Mouse (Mus musculus) ES-E14 (cell line): ENCODE data around the gene Rab26. TPM values are rescaled to one million over a fixed set of nuclear protein-coding genes. Genes with fewer than 3 reads are reported as not detected.

Source experiments
- DNase-seq: peaks from one replicate; pipeline ENCODE4 v3.0.0-alpha.2; 2013; ENCODE audit warnings: low read depth, low spot score
- H3K27ac ChIP-seq: 2 replicates; pipeline ENCODE4 v1.5.1; 2012; ENCODE audit warnings: low read depth, mild to moderate bottlenecking, low read length, moderate library complexity, mixed read lengths; ENCODE audit not compliant: poor library complexity, insufficient read depth, severe bottlenecking
- H3K36me3 ChIP-seq: 2 replicates; pipeline ENCODE4 v1.6.1; 2012; ENCODE audit warnings: mild to moderate bottlenecking, low read length, moderate library complexity, mixed read lengths; ENCODE audit not compliant: control insufficient read depth, poor library complexity, insufficient read depth, severe bottlenecking
- H3K4me1 ChIP-seq, 2 experiments: fragments of 150-350 bp in 1 of 2; sonication (generic) in 1 of 2; 2 replicates each; pipeline ENCODE4 v1.6.1; 2012; ENCODE audit warnings: low read length in 2 of 2, mild to moderate bottlenecking in 1 of 2, mixed read lengths in 1 of 2; ENCODE audit not compliant: control insufficient read depth in 2 of 2, insufficient read depth in 2 of 2, poor library complexity in 1 of 2
- H3K4me3 ChIP-seq, 2 experiments: fragments of 150-350 bp in 1 of 2; sonication (generic) in 1 of 2; 2 replicates each; pipeline ENCODE4 v1.5.1; 2012; ENCODE audit warnings: low read length in 2 of 2, low read depth in 1 of 2, mild to moderate bottlenecking in 1 of 2, mixed read lengths in 1 of 2; ENCODE audit not compliant: insufficient read depth in 1 of 2, poor library complexity in 1 of 2, severe bottlenecking in 1 of 2
- H3K9ac ChIP-seq: 2 replicates; pipeline ENCODE4 v1.6.1; 2012; ENCODE audit warnings: low read depth, mild to moderate bottlenecking, low read length, mixed read lengths; ENCODE audit not compliant: poor library complexity, insufficient read depth, severe bottlenecking
- H3K9me3 ChIP-seq: fragments of 150-350 bp; sonication (generic); 2 replicates; pipeline ENCODE4 v1.6.1; 2012; ENCODE audit warnings: low read depth, mild to moderate bottlenecking, low read length; ENCODE audit not compliant: control insufficient read depth, insufficient read depth
- CHD2 ChIP-seq: IDR thresholded peaks from 2 replicates; pipeline ENCODE4 v1.6.1; 2014; ENCODE audit warnings: mild to moderate bottlenecking, low read depth, low read length, inconsistent platforms
- HCFC1 ChIP-seq: IDR thresholded peaks from 2 replicates; pipeline ENCODE4 v1.6.1; 2012; ENCODE audit warnings: low read length, inconsistent platforms, borderline replicate concordance; ENCODE audit not compliant: insufficient read depth
- MAFK ChIP-seq: IDR thresholded peaks from 2 replicates; pipeline ENCODE4 v1.6.1; 2014; ENCODE audit warnings: mild to moderate bottlenecking, low read depth, low read length, inconsistent platforms; ENCODE audit not compliant: insufficient read depth
- ZC3H11A ChIP-seq: IDR thresholded peaks from 2 replicates; pipeline ENCODE4 v1.6.1; 2012; ENCODE audit warnings: low read depth, mild to moderate bottlenecking, inconsistent platforms, low read length, borderline replicate concordance
- ZNF384 ChIP-seq: IDR thresholded peaks from 2 replicates; pipeline ENCODE4 v1.6.1; 2012; ENCODE audit warnings: low read depth, low read length, inconsistent platforms
- in situ Hi-C, 2 experiments: fragments of 600-800 bp; cut with MboI; formaldehyde crosslinking; loops; one replicate each; pipeline ENCODE4 v1.15.1; 2025; ENCODE audit warnings: low sequenced_read_pairs in 2 of 2, inconsistent platforms in 1 of 2; ENCODE audit not compliant: unreplicated experiment in 2 of 2
- total RNA-seq: library from RNA; depleted of rRNA; stranded (reverse); fragments of 300-350 nt; gene quantifications from 2 replicates; pipeline ENCODE4 v1.2.3, GENCODE M21; 2012

The Rab26 gene
- total RNA-seq, 1 experiment, result 2.8 TPM

DNA sequence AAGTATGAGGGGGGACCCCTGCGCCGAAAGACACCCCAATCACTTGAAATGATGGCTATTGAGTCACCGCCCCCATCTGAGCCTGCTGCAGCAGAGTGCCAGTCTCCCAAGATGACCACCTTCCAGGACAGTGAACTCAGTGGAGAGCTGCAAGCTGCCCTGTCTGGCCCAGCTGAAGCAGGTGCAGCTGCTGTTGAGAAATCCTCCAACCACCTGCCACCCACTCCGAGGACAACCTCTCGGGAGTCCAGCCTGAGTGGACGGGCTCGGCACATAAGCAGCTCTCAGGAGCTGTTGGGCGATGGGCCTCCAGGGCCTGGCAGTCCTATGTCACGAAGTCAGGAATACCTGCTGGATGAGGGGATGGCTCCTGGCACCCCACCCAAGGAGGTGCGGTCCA lies 29.9 kb downstream of the Rab26 start:
- H3K4me3 ChIP-seq, result no peak overlapping the region
- no peak for DNase-seq
- in situ Hi-C loops, result no loop called here
- TF ChIP-seq CHD2 (no peak), MAFK (no peak), ZNF384 (no peak), HCFC1 (no peak), ZC3H11A (no peak)
- no peak overlapping the region for H3K9ac ChIP-seq
- peaks cover 0 to 10% of the 10 kb centered on the region in 2 experiments; a peak in 2 of 4 replicates for H3K4me1 ChIP-seq
- H3K9me3 ChIP-seq, result no peaks in the 10 kb centered on the region
- peaks cover 11% of the 10 kb centered on the region for H3K36me3 ChIP-seq
- H3K27ac ChIP-seq, result no peak overlapping the region

DNA sequence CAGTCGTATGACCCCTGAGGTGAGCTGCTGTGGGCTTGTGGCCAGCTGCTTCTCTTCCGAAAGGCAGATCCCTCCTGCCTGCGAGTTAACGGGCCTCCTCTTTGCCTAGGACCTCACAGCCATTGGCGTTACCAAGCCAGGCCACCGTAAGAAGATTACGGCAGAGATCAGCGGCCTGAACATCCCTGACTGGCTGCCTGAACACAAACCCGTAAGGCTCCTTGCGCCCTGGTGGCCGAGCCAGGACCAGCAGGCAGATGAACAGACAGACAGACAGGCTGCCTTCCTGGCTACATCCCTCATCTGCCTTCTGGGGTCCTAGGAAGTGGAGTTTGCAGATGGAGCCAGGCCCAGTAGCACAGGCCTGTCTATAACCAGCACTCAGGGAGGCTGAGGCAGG lies 31.8 kb downstream of the Rab26 start:
- Histone ChIP-seq H3K4me1 (peaks cover 0 to 6% of the 10 kb centered on the region in 2 experiments; a peak in 2 of 4 replicates), H3K36me3 (no peaks in the 10 kb centered on the region), H3K27ac (no peak overlapping the region), H3K9me3 (no peaks in the 10 kb centered on the region), H3K4me3 (no peak overlapping the region), H3K9ac (no peak overlapping the region)
- in situ Hi-C loops, result no loop called here
- no peak for DNase-seq
- no peak for TF ChIP-seq CHD2
- TF ChIP-seq HCFC1, result no peak

DNA sequence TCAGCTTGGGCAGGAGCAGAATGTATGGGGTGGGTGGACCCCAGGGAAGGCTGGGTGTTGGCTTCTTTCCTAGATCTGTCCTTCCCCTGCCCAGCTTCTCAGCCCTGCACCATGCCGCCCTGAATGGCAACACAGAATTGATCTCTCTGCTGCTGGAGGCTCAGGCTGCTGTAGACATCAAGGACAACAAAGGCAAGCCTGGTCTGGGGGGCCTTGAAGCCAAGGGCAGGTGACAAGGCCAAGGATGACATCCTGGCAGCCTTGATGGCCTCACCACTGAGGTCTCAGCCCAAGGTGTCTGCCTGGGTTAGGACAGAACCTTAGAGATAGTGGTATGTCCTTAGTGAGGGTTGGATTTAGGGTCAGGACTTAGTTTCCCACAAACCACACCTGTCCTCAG lies 38.0 kb downstream of the Rab26 start:
- Histone ChIP-seq H3K36me3 (no peaks in the 10 kb centered on the region), H3K4me1 (0 out of 4 replicates have a peak, but pooled peaks cover 0 to 2% of the 10 kb centered on the region in 2 experiments), H3K9ac (no peak overlapping the region), H3K9me3 (no peaks in the 10 kb centered on the region), H3K27ac (no peak overlapping the region), H3K4me3 (no peak overlapping the region)
- no peak for TF ChIP-seq CHD2
- TF ChIP-seq ZNF384, result no peak
- TF ChIP-seq HCFC1, result no peak
- TF ChIP-seq ZC3H11A, result no peak
- TF ChIP-seq MAFK, result no peak
- in situ Hi-C loops, result no loop called here
- DNase-seq, result no peak

DNA sequence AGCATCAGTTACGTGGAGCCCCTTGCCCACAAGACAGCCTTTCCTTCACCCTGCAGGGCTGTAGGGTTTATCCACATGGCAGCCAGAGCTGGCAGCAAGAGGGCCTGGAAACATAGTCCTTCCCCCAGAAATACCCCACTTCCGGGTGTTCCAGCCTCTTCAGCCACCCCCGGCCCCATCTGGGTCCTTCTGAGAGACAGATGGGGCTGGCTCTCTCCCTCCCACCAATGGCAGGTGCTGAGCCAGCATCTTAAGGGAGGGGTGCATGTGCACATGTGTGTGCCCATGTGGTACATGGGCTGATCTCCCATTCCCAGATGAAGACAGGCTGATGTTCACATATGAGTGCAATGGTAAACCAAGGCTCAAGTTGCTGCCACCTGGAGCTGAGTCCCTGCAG lies 38.6 kb downstream of the Rab26 start:
- H3K27ac ChIP-seq, result no peak overlapping the region
- no peak overlapping the region for H3K9ac ChIP-seq
- 0 out of 4 replicates have a peak, but pooled peaks cover 0 to 2% of the 10 kb centered on the region in 2 experiments for H3K4me1 ChIP-seq
- no peak overlapping the region for H3K4me3 ChIP-seq
- in situ Hi-C loops, result no loop called here
- no peaks in the 10 kb centered on the region for H3K9me3 ChIP-seq
- DNase-seq, result no peak
- TF ChIP-seq CHD2, result no peak
- TF ChIP-seq HCFC1, result no peak
- TF ChIP-seq MAFK, result no peak
- no peak for TF ChIP-seq ZC3H11A
- no peak for TF ChIP-seq ZNF384
- H3K36me3 ChIP-seq, result no peaks in the 10 kb centered on the region
